Mouse (Mus musculus) large intestine, adult 2 months (tissue): ENCODE data around the gene Cdk8. TPM values are rescaled to one million over a fixed set of nuclear protein-coding genes. Genes with fewer than 3 reads are reported as not detected.

ENCODE experiments used
- DNase-seq: peaks from one replicate; pipeline ENCODE4 v3.0.0-alpha.2; 2012; ENCODE audit warnings: low read depth, low spot score
- WGBS: fragments of 180-500 bp; shearing (Covaris S2); methylation state at CpG from one replicate; pipeline ENCODE4 v1.1.7; 2018; 5-methylcytosine and 5-hydroxymethylcytosine counted together
- polyA plus RNA-seq: library from polyadenylated mRNA; depleted of rRNA; stranded (reverse); fragments of >200 nt; gene quantifications from 2 replicates; pipeline ENCODE4 v1.2.3, GENCODE M21; 2012

Cdk8 gene
- polyA plus RNA-seq, 1 experiment = 26.7 TPM

DNA sequence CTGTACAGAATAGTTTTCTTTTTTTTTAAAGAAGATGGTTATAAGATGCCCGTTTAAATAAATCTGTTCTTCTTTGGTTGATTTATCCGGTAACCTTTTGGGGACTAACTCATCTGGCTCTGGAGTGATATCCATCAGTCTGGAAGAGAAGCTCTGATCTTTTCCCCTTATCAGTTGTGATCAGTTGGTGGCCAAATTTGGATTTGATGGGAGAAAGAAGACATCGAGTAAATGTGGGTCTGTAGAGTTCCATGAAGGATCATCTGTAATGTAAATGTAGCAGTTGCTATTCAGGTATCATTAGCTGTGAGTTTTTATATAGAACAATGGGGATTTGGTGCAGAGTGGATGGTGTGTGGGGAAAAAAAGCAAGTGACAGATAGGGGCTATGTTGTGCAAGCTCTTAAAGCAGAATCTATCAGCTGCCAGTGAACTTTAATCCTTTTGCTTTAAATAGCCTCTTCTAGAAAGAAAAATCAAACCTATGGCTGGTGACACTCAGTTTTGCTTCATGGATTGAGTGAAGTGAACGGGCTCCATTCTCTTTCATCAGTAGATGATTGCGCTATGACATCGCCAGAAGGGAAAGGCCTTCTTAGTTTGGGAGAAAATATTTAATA, 1.1 kb downstream of the Cdk8 start:
- no peak for DNase-seq
- WGBS = 25% methylated on average over 6 of the region's 6 CpGs

GRCm38 (mm10) chr5:146232816-146233215, 1.8 kb downstream of the Cdk8 start:
- no peak for DNase-seq
- WGBS = 34% methylated on average over 11 of the region's 11 CpGs

- WGBS = 41% methylated on average over 1 of the region's 1 CpGs
- DNase-seq = no peak
These were observed 3.3 kb downstream of the Cdk8 start for GRCm38 (mm10) chr5:146234336-146234735.

GRCm38 (mm10) chr5:146238274-146238673, 7.2 kb downstream of the Cdk8 start:
- WGBS = 50% methylated on average over 10 of the region's 10 CpGs
- no peak for DNase-seq

- 85% methylated on average over 2 of the region's 2 CpGs for WGBS
- no peak for DNase-seq
These were observed 9.7 kb downstream of the Cdk8 start for GRCm38 (mm10) chr5:146240771-146241170.

DNA sequence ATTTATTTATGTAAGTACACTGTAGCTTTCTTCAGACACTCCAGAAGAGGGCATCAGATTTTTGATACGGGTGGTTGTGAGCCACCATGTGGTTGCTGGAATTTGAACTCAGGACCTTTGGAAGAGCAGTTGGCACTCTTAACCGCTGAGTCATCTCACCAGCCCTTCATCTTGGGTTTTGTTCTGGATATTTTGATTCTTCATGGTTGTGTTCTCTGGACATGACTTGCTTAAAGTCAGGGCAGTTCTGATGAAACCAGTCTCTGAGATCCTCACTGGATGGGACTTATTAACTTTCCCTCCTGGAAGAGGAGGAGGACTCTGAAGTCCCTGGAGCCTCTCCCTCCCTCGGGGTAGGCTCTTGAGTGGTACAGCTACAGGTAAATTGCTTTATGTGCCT, 10.2 kb downstream of the Cdk8 start:
- DNase-seq = no peak
- 76% methylated on average over 3 of the region's 3 CpGs for WGBS

- DNase-seq = no peak
- WGBS = 94% methylated on average over 4 of the region's 4 CpGs
These were observed 14.2 kb downstream of the Cdk8 start for GRCm38 (mm10) chr5:146245193-146245592.

DNA sequence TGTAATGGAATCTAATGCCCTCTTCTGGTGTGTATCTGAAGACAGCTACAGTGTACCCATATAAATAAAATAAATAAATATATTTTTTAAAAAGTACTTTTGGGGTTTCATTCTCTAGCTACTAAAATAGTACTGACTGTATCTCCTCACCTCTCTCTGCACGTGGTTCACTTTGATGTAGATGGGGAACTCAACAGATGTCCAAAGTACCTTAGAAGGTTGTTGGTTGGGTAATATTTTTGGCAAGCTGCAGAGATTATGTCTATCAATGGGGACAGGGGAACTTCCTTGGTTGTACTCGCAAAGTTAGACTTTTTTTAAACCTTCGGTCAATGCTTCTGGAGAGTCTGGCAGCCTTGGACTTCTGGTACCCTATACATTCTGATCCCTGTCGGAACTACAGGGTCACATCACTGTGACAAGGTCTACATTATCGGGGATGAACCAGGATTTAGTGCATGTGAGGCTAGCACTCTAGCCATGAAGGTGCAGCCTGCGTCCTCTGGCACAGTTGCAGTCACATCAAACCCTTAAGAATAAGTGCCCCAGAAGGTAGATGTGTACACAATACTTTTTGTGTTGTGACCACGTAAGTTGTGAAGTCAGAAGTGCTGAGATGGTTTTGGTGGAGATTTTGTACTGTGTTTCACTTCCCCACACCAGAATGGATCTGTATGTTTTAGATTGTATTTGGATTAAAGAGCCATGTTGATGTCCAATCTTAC, 14.8 kb downstream of the Cdk8 start:
- WGBS = 88% methylated on average over 7 of the region's 7 CpGs
- no peak for DNase-seq

GRCm38 (mm10) chr5:146246386-146246785, 15.4 kb downstream of the Cdk8 start:
- no peak for DNase-seq
- 88% methylated on average over 1 of the region's 1 CpGs for WGBS

DNA sequence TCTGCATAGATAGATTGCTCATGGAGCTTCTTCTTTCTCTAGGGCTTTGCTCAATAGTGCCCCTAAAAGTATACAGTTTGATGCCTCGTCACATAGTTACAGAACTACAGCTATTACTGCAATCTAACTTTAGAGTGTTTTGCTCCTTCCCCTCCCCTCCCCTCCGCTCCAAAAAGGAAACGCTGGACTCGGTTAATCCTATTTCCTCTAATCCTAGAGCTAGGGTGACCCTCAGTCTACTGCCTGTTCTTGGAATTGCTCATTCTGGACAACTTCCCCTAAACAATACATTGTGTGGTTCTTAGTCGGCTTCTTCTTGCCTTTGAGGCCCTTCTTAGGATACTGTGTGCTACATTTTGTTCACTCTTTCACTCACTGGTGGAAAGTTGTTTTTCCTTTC, 16.7 kb downstream of the Cdk8 start:
- no peak for DNase-seq
- 58% methylated on average over 5 of the region's 5 CpGs for WGBS

DNA sequence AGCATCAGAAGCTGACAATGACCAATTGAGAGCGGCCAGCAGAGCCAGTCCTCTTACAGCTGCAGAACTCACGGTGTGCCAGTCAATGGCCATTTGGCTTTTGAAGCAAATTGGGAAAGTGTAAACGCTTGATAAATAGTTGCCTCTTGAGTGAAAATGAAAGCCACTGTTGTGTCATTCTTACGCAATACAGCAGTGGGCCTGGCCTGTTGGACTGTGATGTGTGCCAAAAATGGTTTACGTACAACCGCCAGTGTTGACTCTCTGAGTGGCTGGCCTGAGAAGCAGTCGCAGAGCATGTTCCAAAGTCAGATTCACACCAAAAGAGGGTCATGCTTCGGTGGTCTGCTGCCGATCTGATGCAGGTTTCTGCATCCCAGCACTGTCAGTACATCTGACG, 17.7 kb downstream of the Cdk8 start:
- no peak for DNase-seq
- WGBS = 30% methylated on average over 10 of the region's 10 CpGs

GRCm38 (mm10) chr5:146250369-146251075, 19.5 kb downstream of the Cdk8 start:
- DNase-seq = no peak

DNA sequence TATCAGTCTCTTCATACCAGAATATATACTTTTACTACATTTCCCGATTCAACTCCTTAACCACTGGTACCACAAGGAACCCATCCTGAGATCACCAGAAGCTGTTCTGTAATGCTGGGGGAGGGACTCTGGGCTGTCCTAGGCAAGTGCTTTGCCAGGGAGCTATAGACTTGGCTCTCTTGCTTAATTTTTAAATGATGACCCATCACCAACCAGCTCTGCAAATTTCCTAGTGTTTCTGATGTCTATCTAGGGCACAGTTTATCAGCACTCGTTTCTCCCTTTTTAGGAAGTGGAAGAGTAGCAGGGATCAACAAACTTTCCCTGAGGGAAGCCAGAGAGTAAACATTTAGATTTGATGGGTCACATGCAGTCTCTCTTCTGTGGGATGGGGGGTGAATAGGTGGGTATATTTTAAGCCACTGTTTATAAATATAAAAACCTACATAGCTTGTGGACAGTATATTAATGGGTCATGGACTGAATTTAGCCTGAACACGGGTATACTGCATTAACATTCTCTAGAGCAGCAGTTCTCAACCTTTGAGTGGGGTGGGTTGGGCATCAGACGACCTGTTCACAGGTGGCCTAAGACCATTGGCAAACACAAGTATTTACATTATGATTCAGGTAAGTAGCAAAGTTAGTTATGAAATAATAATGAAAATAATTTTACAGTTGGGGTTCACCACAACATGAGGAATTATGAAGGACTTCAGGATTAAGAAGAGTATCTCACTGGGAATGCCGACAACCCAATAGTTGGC, 20.8 kb downstream of the Cdk8 start:
- WGBS = 52% methylated on average over 5 of the region's 5 CpGs
- DNase-seq = no peak

More at GRCm38 (mm10) chr5:146250369-146251075, 19.5 kb downstream of the Cdk8 start:
- 40% methylated on average over 12 of the region's 12 CpGs for WGBS

DNA sequence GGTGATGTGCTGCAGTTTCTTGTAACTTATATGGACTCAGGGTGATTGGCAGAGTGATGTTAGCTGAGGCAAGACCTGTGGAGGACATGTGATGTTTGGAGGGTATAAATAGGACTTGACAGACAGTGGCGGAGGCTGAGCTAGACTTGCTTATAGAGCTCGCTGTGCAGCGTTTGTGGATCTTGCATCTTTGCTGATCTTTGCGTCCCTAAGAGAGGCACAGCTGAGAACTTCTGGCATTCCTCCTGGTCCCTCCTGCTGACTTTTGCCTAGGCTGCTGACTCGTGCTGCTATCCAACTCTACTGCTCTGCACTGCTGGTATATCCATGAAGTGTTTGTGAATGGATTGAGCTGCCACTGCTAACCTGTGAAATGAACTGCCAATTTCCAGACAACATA, 22.6 kb downstream of the Cdk8 start:
- DNase-seq = no peak
- WGBS = 67% methylated on average over 5 of the region's 5 CpGs

DNA sequence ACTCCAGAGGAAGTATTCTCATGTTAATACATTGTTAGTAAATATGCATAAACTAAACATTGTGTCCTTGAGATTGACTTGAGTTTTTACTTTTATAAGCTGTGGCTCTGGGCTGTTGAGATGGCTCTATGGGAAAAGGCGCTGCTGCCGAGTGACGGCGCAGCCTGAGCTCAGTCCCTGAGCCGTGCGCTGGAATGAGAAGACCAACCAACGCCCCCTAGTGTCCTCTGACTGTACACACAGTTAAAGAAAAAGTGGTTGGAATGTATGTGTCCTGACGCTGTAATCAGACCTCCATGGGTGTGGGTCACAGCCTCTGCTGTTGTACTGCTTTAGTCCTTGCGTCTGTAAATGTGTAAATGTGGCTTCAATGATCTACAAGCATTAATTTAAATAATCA, 29.0 kb downstream of the Cdk8 start:
- WGBS = 66% methylated on average over 9 of the region's 9 CpGs

DNA sequence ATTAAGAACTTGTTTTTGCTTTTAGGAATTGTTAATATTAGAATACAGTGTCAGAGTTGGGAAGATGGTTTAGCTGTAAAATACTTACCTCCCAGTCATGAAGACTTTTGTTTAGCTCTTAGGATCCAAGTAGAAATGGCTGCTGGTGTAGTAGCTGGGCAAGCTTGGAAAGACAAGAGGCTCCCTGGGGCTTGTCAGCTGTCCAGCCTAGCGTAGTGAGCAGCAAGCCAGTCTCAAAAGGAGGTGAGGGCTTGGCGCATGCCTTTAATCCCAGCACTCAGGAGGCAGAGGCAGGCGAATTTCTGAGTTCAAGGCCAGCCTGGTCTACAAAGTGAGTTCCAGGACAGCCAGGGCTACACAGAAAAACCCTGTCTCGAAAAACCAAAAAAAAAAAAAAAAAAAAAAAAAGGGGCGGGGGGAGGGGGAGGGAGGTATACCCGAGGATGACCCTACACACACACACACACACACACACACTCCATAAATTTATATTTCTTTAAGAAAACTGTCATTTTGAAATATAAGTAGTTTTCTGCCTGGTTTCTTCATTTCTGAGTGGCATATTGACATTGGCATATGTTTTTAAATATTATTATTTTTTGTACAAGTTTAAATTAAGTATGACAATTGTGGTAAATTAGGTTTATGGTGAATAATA, 35.0 kb downstream of the Cdk8 start:
- WGBS = 60% methylated on average over 5 of the region's 6 CpGs
- DNase-seq = no peak

More for the DNA sequence above, 29.0 kb downstream of the Cdk8 start:
- DNase-seq = no peak

- DNase-seq = no peak
- 82% methylated on average over 7 of the region's 7 CpGs for WGBS
These were observed 36.7 kb downstream of the Cdk8 start for GRCm38 (mm10) chr5:146267776-146268175.

GRCm38 (mm10) chr5:146270593-146270992, 39.6 kb downstream of the Cdk8 start:
- DNase-seq = no peak
- WGBS = 65% methylated on average over 9 of the region's 9 CpGs

DNA sequence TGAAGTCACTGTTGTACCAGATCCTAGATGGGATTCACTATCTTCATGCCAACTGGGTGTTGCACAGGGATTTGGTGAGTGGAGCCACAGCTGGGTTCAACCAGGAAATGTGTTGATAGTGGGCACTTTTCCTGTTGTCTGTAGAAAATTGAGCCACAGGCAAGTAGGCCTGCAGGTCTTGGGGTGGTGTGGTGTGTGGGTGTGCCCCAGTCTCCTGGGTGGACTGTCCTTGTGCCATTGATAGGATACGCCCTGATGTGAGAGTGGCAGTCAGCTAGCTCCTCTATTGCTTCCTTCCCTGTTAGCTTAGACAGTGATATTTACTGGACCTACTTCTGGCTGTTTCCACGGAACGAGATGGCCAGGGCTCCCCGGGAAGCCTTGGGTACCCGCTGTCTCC, 40.6 kb downstream of the Cdk8 start:
- 92% methylated on average over 5 of the region's 5 CpGs for WGBS
- no peak for DNase-seq

DNA sequence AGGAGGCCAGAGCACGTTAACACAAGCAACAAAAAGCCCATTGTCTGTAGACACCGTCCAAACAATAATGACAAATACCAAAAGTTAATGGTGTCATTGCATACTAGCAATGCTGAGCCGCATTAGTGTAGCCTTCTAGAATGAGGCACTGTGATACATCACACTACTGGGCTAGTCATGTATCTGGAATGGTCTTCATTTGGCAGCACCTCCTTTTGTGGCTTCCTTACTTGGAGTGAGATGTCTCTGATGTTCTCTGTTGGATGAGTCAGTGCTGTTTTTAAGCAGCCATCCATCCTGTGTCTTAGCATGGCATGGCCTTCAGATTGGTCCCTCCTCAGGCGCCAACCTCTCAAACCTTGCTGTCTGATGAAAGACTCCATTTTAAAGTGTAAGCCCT, 42.1 kb downstream of the Cdk8 start:
- WGBS = 76% methylated on average over 4 of the region's 4 CpGs
- no peak for DNase-seq
